Mouse (Mus musculus): ENCODE data around the gene Mtus2. TPM values are rescaled to one million over a fixed set of nuclear protein-coding genes. Genes with fewer than 3 reads are reported as not detected.

Mtus2 gene
- total and polyA plus RNA-seq, 3 experiments, result 0.03 to 0.13 TPM; not detected in 1

- dilution Hi-C loops (cut with MboI; ENCODE audit: extremely low pct_ligation_motif_present, extremely low pct_unique_long_range_greater_than_20kb, low sequenced_read_pairs), result no loop called here
- no peak overlapping the region for H3K9ac ChIP-seq (ENCODE audit: insufficient read depth, low read depth)
- no peaks in the 10 kb centered on the region for H3K79me2 ChIP-seq (replicated peaks; ENCODE audit: control insufficient read depth, extremely low read depth, insufficient read depth, poor library complexity, severe bottlenecking)
- no peaks in the 10 kb centered on the region for H3K4me1 ChIP-seq (ENCODE audit: control insufficient read depth in 1 of 2, insufficient read depth in 2 of 2)
- no peak overlapping the region for H3K4me2 ChIP-seq (ENCODE audit: insufficient read depth, low read depth, poor library complexity, severe bottlenecking)
- no peak for TF ChIP-seq MEF2A (IDR thresholded peaks at IDR 0.05; ENCODE audit: borderline replicate concordance, low read depth, low read length)
- TF ChIP-seq TCF12 (IDR thresholded peaks at IDR 0.05; ENCODE audit: low read depth, low read length), result no peak
- TF ChIP-seq RCOR1 (conservative IDR thresholded peaks at IDR 0.05; ENCODE audit: low read depth, low read length), result no peak
- TF ChIP-seq NELFE (IDR thresholded peaks at IDR 0.05; ENCODE audit: low read depth, low read length), result no peak
- TF ChIP-seq BHLHE40 (IDR thresholded peaks at IDR 0.05; ENCODE audit: low read depth, low read length), result no peak
- no peak for TF ChIP-seq PAX5 (IDR thresholded peaks at IDR 0.05; ENCODE audit: low read length)
- peaks cover 5% of the 10 kb centered on the region for H3K27me3 ChIP-seq (replicated peaks)
- no peaks in the 10 kb centered on the region for H3K36me3 ChIP-seq (replicated peaks in 1 of 2; ENCODE audit: control insufficient read depth in 1 of 2, insufficient read depth in 1 of 2, low read length in 1 of 2)
- peaks cover 4% of the 10 kb centered on the region for H3K9me3 ChIP-seq (replicated peaks; ENCODE audit: low read length)
- no peak for DNase-seq (ENCODE audit: extremely low read depth)
- H3K27ac ChIP-seq (ENCODE audit: insufficient read depth, low read depth), result no peak overlapping the region
- in situ Hi-C loops (cut with MboI; ENCODE audit: low pct_ligation_motif_present, low pct_unique_long_range_greater_than_20kb, low sequenced_read_pairs), result no loop called here
- H3K4me3 ChIP-seq (replicated peaks in 1 of 3; ENCODE audit: low read depth in 2 of 3, low read length in 2 of 3, poor library complexity in 1 of 3), result no peak overlapping the region
Observed at GRCm38 (mm10) chr5:148191416-148191815, 234.3 kb downstream of the Mtus2 start.

GRCm38 (mm10) chr5:148211831-148212230 lies 254.7 kb downstream of the Mtus2 start:
- H3K4me3 ChIP-seq (replicated peaks in 1 of 3; ENCODE audit: low read depth in 2 of 3, low read length in 2 of 3, poor library complexity in 1 of 3), result no peak overlapping the region

DNA sequence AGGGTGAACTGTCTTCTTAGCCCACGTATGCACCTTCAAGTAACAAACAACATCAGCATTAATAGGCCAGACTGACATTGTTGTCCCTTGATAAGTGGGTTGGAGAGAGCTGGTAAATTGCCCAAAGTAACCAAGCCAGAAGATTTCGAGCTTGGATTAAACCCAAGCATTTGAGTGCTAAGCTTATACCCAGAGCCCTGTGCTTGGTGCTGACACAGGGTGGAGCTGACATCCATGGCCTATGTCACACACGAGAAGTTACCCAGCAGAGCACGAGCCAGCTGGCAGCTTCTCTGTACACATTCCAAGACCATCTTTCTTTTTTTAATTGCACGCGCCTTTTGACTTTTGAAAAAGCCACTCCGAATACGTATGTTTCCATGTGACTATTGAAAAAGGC lies 259.7 kb downstream of the Mtus2 start:
- TF ChIP-seq ZMIZ1 (IDR thresholded peaks at IDR 0.05; ENCODE audit: low read depth, low read length) (no peak), CHD2 (IDR thresholded peaks at IDR 0.05; ENCODE audit: low read length) (no peak), JUND (conservative IDR thresholded peaks at IDR 0.05; ENCODE audit: low read depth, low read length) (no peak), UBTF (IDR thresholded peaks at IDR 0.05; ENCODE audit: low read depth, low read length) (no peak), SMC3 (IDR thresholded peaks at IDR 0.05; ENCODE audit: low read depth, low read length) (no peak), ZKSCAN1 (IDR thresholded peaks at IDR 0.05; ENCODE audit: borderline replicate concordance, low read depth, low read length) (no peak), ETS1 (conservative IDR thresholded peaks at IDR 0.05; ENCODE audit: low read depth, low read length) (no peak), USF2 (conservative IDR thresholded peaks at IDR 0.05; ENCODE audit: low read depth, low read length) (no peak), NELFE (IDR thresholded peaks at IDR 0.05; ENCODE audit: low read depth, low read length) (no peak), MEF2A (IDR thresholded peaks at IDR 0.05; ENCODE audit: borderline replicate concordance, low read depth, low read length) (no peak), E2F4 (IDR thresholded peaks at IDR 0.05; ENCODE audit: insufficient replicate concordance, low read depth, low read length) (no peak), PAX5 (IDR thresholded peaks at IDR 0.05; ENCODE audit: low read length) (no peak), TBP (conservative IDR thresholded peaks at IDR 0.05; ENCODE audit: low read depth, low read length) (no peak), MAX (IDR thresholded peaks at IDR 0.05; ENCODE audit: low read length) (no peak), ZC3H11A (IDR thresholded peaks at IDR 0.05; ENCODE audit: low read depth, low read length) (no peak), CHD1 (IDR thresholded peaks at IDR 0.05; ENCODE audit: low read depth, low read length) (no peak), ZNF384 (IDR thresholded peaks at IDR 0.05; ENCODE audit: low read depth, low read length) (no peak), MAZ (IDR thresholded peaks at IDR 0.05; ENCODE audit: low read depth, low read length) (no peak)
- Histone ChIP-seq H3K4me3 (replicated peaks in 1 of 3; ENCODE audit: low read depth in 2 of 3, low read length in 2 of 3, poor library complexity in 1 of 3) (no peak overlapping the region), H3K79me2 (replicated peaks; ENCODE audit: control insufficient read depth, extremely low read depth, insufficient read depth, poor library complexity, severe bottlenecking) (no peaks in the 10 kb centered on the region), H3K36me3 (replicated peaks in 1 of 2; ENCODE audit: control insufficient read depth in 1 of 2, insufficient read depth in 1 of 2, low read length in 1 of 2) (no peaks in the 10 kb centered on the region), H3K27me3 (replicated peaks) (no peaks in the 10 kb centered on the region), H3K4me2 (ENCODE audit: insufficient read depth, low read depth, poor library complexity, severe bottlenecking) (no peak overlapping the region), H3K9ac (ENCODE audit: insufficient read depth, low read depth) (no peak overlapping the region), H3K4me1 (ENCODE audit: control insufficient read depth in 1 of 2, insufficient read depth in 2 of 2) (no peaks in the 10 kb centered on the region), H3K9me3 (replicated peaks; ENCODE audit: low read length) (peaks cover 17% of the 10 kb centered on the region), H3K27ac (ENCODE audit: insufficient read depth, low read depth) (no peak overlapping the region)
- in situ Hi-C loops (cut with MboI; ENCODE audit: low pct_ligation_motif_present, low pct_unique_long_range_greater_than_20kb, low sequenced_read_pairs), result no loop called here
- dilution Hi-C loops (cut with MboI; ENCODE audit: extremely low pct_ligation_motif_present, extremely low pct_unique_long_range_greater_than_20kb, low sequenced_read_pairs), result no loop called here
- DNase-seq (ENCODE audit: extremely low read depth), result no peak

More at GRCm38 (mm10) chr5:148211831-148212230, 254.7 kb downstream of the Mtus2 start:
- Histone ChIP-seq H3K9me3 (replicated peaks; ENCODE audit: low read length) (peaks cover 8% of the 10 kb centered on the region), H3K4me1 (ENCODE audit: control insufficient read depth in 1 of 2, insufficient read depth in 2 of 2) (no peaks in the 10 kb centered on the region), H3K4me2 (ENCODE audit: insufficient read depth, low read depth, poor library complexity, severe bottlenecking) (no peak overlapping the region), H3K9ac (ENCODE audit: insufficient read depth, low read depth) (no peak overlapping the region), H3K36me3 (replicated peaks in 1 of 2; ENCODE audit: control insufficient read depth in 1 of 2, insufficient read depth in 1 of 2, low read length in 1 of 2) (no peaks in the 10 kb centered on the region), H3K27me3 (replicated peaks) (no peaks in the 10 kb centered on the region), H3K79me2 (replicated peaks; ENCODE audit: control insufficient read depth, extremely low read depth, insufficient read depth, poor library complexity, severe bottlenecking) (no peaks in the 10 kb centered on the region), H3K27ac (ENCODE audit: insufficient read depth, low read depth) (no peak overlapping the region)
- no peak for TF ChIP-seq BHLHE40 (IDR thresholded peaks at IDR 0.05; ENCODE audit: low read depth, low read length)
- dilution Hi-C loops (cut with MboI; ENCODE audit: extremely low pct_ligation_motif_present, extremely low pct_unique_long_range_greater_than_20kb, low sequenced_read_pairs), result no loop called here
- in situ Hi-C loops (cut with MboI; ENCODE audit: low pct_ligation_motif_present, low pct_unique_long_range_greater_than_20kb, low sequenced_read_pairs), result no loop called here
- DNase-seq (ENCODE audit: extremely low read depth), result no peak

All from CH12.LX (cell line).